Mouse (Mus musculus) cortical plate, adult 2 months (tissue): ENCODE measurements at regions not wholly inside any gene's neighbourhood (a gene's known extent, or its start where the extent isn't known, plus 50 kb on each side); places are given as distances from the start of the nearest gene placed in this dataset.

ENCODE experiments used
- H3K27ac ChIP-seq: fragments of 200-500 bp; 2 replicates; pipeline ENCODE4 v1.5.1; 2012; ENCODE audit warnings: low read length, control low read depth, inconsistent platforms; ENCODE audit not compliant: insufficient read depth
- H3K4me1 ChIP-seq: fragments of 200-500 bp; 2 replicates; pipeline ENCODE4 v1.6.1; 2011; ENCODE audit warnings: low read length; ENCODE audit not compliant: control insufficient read depth, insufficient read depth
- H3K4me3 ChIP-seq: fragments of 200-500 bp; 2 replicates; pipeline ENCODE4 v1.5.1; 2011; ENCODE audit warnings: mild to moderate bottlenecking, low read length, control low read depth; ENCODE audit not compliant: insufficient read depth
- CTCF ChIP-seq: fragments of 200-500 bp; IDR thresholded peaks from 2 replicates; pipeline ENCODE4 v1.5.1; 2011; ENCODE audit warnings: mild to moderate bottlenecking, control low read depth, low read length; ENCODE audit not compliant: insufficient read depth; ENCODE audit errors: extremely low read depth
- POLR2A ChIP-seq: fragments of 200-500 bp; IDR thresholded peaks from 2 replicates; pipeline ENCODE4 v1.6.1; 2011; ENCODE audit warnings: mild to moderate bottlenecking, low read length, control low read depth; ENCODE audit not compliant: insufficient read depth; ENCODE audit errors: extremely low read depth

GRCm38 (mm10) chr1:144317560-144317959, 68.5 kb upstream of the Rgs1 start:
- Histone ChIP-seq H3K4me3 (no peak overlapping the region), H3K27ac (no peak overlapping the region), H3K4me1 (no peaks in the 10 kb centered on the region)
- no peak for TF ChIP-seq POLR2A
- no peak for TF ChIP-seq CTCF

GRCm38 (mm10) chr1:144316251-144316650, 67.2 kb upstream of the Rgs1 start:
- no peak for TF ChIP-seq POLR2A
- TF ChIP-seq CTCF: no peak
- no peaks in the 10 kb centered on the region for H3K4me1 ChIP-seq
- H3K27ac ChIP-seq: no peak overlapping the region
- no peak overlapping the region for H3K4me3 ChIP-seq

GRCm38 (mm10) chr1:144314382-144314781, 65.3 kb upstream of the Rgs1 start:
- Histone ChIP-seq H3K27ac (no peak overlapping the region), H3K4me3 (no peak overlapping the region), H3K4me1 (no peaks in the 10 kb centered on the region)
- no peak for TF ChIP-seq CTCF
- TF ChIP-seq POLR2A: no peak

GRCm38 (mm10) chr1:144313318-144313717, 64.3 kb upstream of the Rgs1 start:
- TF ChIP-seq POLR2A: no peak
- no peak for TF ChIP-seq CTCF
- H3K4me3 ChIP-seq: no peak overlapping the region

GRCm38 (mm10) chr1:144309901-144310300, 60.9 kb upstream of the Rgs1 start:
- H3K4me1 ChIP-seq: no peaks in the 10 kb centered on the region
- H3K4me3 ChIP-seq: no peak overlapping the region
- TF ChIP-seq CTCF (no peak), POLR2A (no peak)
- no peak overlapping the region for H3K27ac ChIP-seq

More at GRCm38 (mm10) chr1:144313318-144313717, 64.3 kb upstream of the Rgs1 start:
- H3K27ac ChIP-seq: no peak overlapping the region
- H3K4me1 ChIP-seq: no peaks in the 10 kb centered on the region

- no peak for TF ChIP-seq POLR2A
- TF ChIP-seq CTCF: no peak
- Histone ChIP-seq H3K4me3 (no peak overlapping the region), H3K27ac (no peak overlapping the region), H3K4me1 (no peaks in the 10 kb centered on the region)
Measured at GRCm38 (mm10) chr1:144308313-144308712, 59.3 kb upstream of the Rgs1 start.

- TF ChIP-seq CTCF (no peak), POLR2A (no peak)
- no peak overlapping the region for H3K4me3 ChIP-seq
- H3K4me1 ChIP-seq: no peaks in the 10 kb centered on the region
Measured at GRCm38 (mm10) chr1:144307854-144308285, 58.8 kb upstream of the Rgs1 start.

GRCm38 (mm10) chr1:144307017-144307853, 58.2 kb upstream of the Rgs1 start:
- Histone ChIP-seq H3K4me1 (no peaks in the 10 kb centered on the region), H3K4me3 (no peak overlapping the region), H3K27ac (no peak overlapping the region)
- TF ChIP-seq POLR2A: no peak
- TF ChIP-seq CTCF: no peak

More at GRCm38 (mm10) chr1:144307854-144308285, 58.8 kb upstream of the Rgs1 start:
- no peak overlapping the region for H3K27ac ChIP-seq

GRCm38 (mm10) chr1:144306284-144306683, 57.2 kb upstream of the Rgs1 start:
- no peaks in the 10 kb centered on the region for H3K4me1 ChIP-seq
- no peak overlapping the region for H3K4me3 ChIP-seq
- no peak overlapping the region for H3K27ac ChIP-seq
- TF ChIP-seq CTCF: no peak
- no peak for TF ChIP-seq POLR2A

- no peak overlapping the region for H3K4me3 ChIP-seq
- H3K27ac ChIP-seq: no peak overlapping the region
- no peaks in the 10 kb centered on the region for H3K4me1 ChIP-seq
- TF ChIP-seq POLR2A (no peak), CTCF (no peak)
Measured at GRCm38 (mm10) chr1:144300670-144301069, 51.6 kb upstream of the Rgs1 start.
